Mouse (Mus musculus) midbrain, embryonic 13.5 days (tissue): ENCODE data around the gene Otub1. TPM values are rescaled to one million over a fixed set of nuclear protein-coding genes. Genes with fewer than 3 reads are reported as not detected.

Source experiments
- ATAC-seq: fragments of 200-750 bp; cut with Nextera tagmentation; 2 replicates; pipeline ENCODE4 v1.8.0; 2017; ENCODE audit warnings: mild to moderate bottlenecking, moderate TSS enrichment, moderate library complexity
- H3K27ac ChIP-seq: fragments of 300-500 bp; sonication (generic); 2 replicates; pipeline ENCODE4 v1.5.1; 2015; ENCODE audit warnings: inconsistent platforms, mild to moderate bottlenecking, moderate library complexity
- H3K27me3 ChIP-seq: fragments of 300-500 bp; sonication (generic); 2 replicates; pipeline ENCODE4 v1.6.1; 2015; ENCODE audit warnings: mild to moderate bottlenecking, inconsistent platforms
- H3K36me3 ChIP-seq: fragments of 300-500 bp; sonication (generic); 2 replicates; pipeline ENCODE4 v1.6.1; 2015; ENCODE audit warnings: mild to moderate bottlenecking, inconsistent platforms
- H3K4me1 ChIP-seq: fragments of 300-500 bp; sonication (generic); replicated peaks from 2 replicates; pipeline ENCODE4 v1.6.1; 2015; ENCODE audit warnings: inconsistent platforms
- H3K4me2 ChIP-seq: fragments of 300-500 bp; sonication (generic); replicated peaks from 2 replicates; pipeline ENCODE4 v1.6.1; 2015; ENCODE audit warnings: moderate library complexity, mild to moderate bottlenecking, inconsistent platforms
- H3K4me3 ChIP-seq: fragments of 300-500 bp; sonication (generic); replicated peaks from 2 replicates; pipeline ENCODE4 v1.5.1; 2015; ENCODE audit warnings: mild to moderate bottlenecking, inconsistent platforms
- H3K9ac ChIP-seq: fragments of 300-500 bp; sonication (generic); replicated peaks from 2 replicates; pipeline ENCODE4 v1.6.1; 2015; ENCODE audit warnings: mild to moderate bottlenecking, inconsistent platforms
- H3K9me3 ChIP-seq: fragments of 300-500 bp; sonication (generic); 2 replicates; pipeline ENCODE4 v1.6.1; 2016; ENCODE audit warnings: mild to moderate bottlenecking, inconsistent platforms
- WGBS: fragments of 180-500 bp; shearing (Covaris S2); methylation state at CpG from one replicate; pipeline ENCODE4 v1.1.7; 2015; 5-methylcytosine and 5-hydroxymethylcytosine counted together
- polyA plus RNA-seq: library from polyadenylated mRNA; unstranded; fragments of >200 nt; fragmentation: Nextera tagmentation; extraction: Ambion mirVana; gene quantifications from 2 replicates; pipeline ENCODE4 v1.2.1, GENCODE M21; 2015

Otub1 gene
- polyA plus RNA-seq, 1 experiment from 2014 or later: 247 TPM

- Histone ChIP-seq H3K27me3 (no peaks in the 10 kb centered on the region; the same call in 1 of the 2 replicates), H3K4me3 (no peak overlapping the region), H3K9ac (no peak overlapping the region), H3K4me2 (no peak overlapping the region), H3K4me1 (peaks cover 45% of the 10 kb centered on the region), H3K27ac (no peak overlapping the region), H3K9me3 (no peaks in the 10 kb centered on the region), H3K36me3 (peaks cover 70% of the 10 kb centered on the region)
- no peak for ATAC-seq
- WGBS: 71% methylated on average over 1 of the region's 1 CpGs
These were observed 5.7 kb downstream of the Otub1 start for GRCm38 (mm10) chr19:7200427-7200826.

GRCm38 (mm10) chr19:7199089-7199488 lies 7.0 kb downstream of the Otub1 start:
- no peak overlapping the region for H3K4me3 ChIP-seq
- 94% methylated on average over 13 of the region's 13 CpGs for WGBS
- peaks cover 68% of the 10 kb centered on the region for H3K36me3 ChIP-seq
- peaks cover 31% of the 10 kb centered on the region for H3K4me1 ChIP-seq
- no peak overlapping the region for H3K27ac ChIP-seq
- no peak overlapping the region for H3K9ac ChIP-seq
- no peak for ATAC-seq
- H3K9me3 ChIP-seq: no peaks in the 10 kb centered on the region
- H3K4me2 ChIP-seq: no peak overlapping the region
- H3K27me3 ChIP-seq: peaks cover 2% of the 10 kb centered on the region

GRCm38 (mm10) chr19:7197445-7197844 lies 8.7 kb downstream of the Otub1 start:
- peak; percentile 41 for ATAC-seq
- Histone ChIP-seq H3K27me3 (peaks cover 8% of the 10 kb centered on the region), H3K9me3 (no peaks in the 10 kb centered on the region), H3K4me1 (peaks cover 31% of the 10 kb centered on the region), H3K4me3 (no peak overlapping the region), H3K4me2 (no peak overlapping the region), H3K36me3 (peaks cover 52% of the 10 kb centered on the region), H3K27ac (no peak overlapping the region), H3K9ac (0 out of 2 replicates have a peak overlapping the region, but pooled peaks have one; percentile 4)
- 91% methylated on average over 9 of the region's 9 CpGs for WGBS

- Histone ChIP-seq H3K9ac (no peak overlapping the region), H3K27me3 (peaks cover 13% of the 10 kb centered on the region), H3K4me3 (no peak overlapping the region), H3K36me3 (peaks cover 49% of the 10 kb centered on the region), H3K4me2 (no peak overlapping the region), H3K9me3 (no peaks in the 10 kb centered on the region), H3K27ac (no peak overlapping the region), H3K4me1 (peaks cover 38% of the 10 kb centered on the region)
- ATAC-seq: peak; percentile 35
- 14% methylated on average over 17 of the region's 17 CpGs for WGBS
These were observed 9.3 kb downstream of the Otub1 start for GRCm38 (mm10) chr19:7196741-7197270.

- Histone ChIP-seq H3K4me1 (peaks cover 41% of the 10 kb centered on the region), H3K4me2 (no peak overlapping the region), H3K9ac (no peak overlapping the region), H3K36me3 (peaks cover 43% of the 10 kb centered on the region), H3K27me3 (peaks cover 17% of the 10 kb centered on the region), H3K9me3 (no peaks in the 10 kb centered on the region), H3K27ac (no peak overlapping the region), H3K4me3 (no peak overlapping the region)
- WGBS: 15% methylated on average over 33 of the region's 33 CpGs
- ATAC-seq: peak; percentile 19
These were observed 10.0 kb downstream of the Otub1 start for GRCm38 (mm10) chr19:7195900-7196728.

GRCm38 (mm10) chr19:7192561-7192967 lies 13.6 kb downstream of the Otub1 start:
- peaks cover 35% of the 10 kb centered on the region for H3K27me3 ChIP-seq
- no peak for ATAC-seq
- peaks cover 7% of the 10 kb centered on the region; the same call in 1 of the 2 replicates for H3K36me3 ChIP-seq
- no peak overlapping the region for H3K27ac ChIP-seq
- H3K9me3 ChIP-seq: no peaks in the 10 kb centered on the region
- H3K4me2 ChIP-seq: no peak overlapping the region
- H3K4me3 ChIP-seq: no peak overlapping the region
- peaks cover 57% of the 10 kb centered on the region for H3K4me1 ChIP-seq
- 0 out of 2 replicates have a peak overlapping the region, but pooled peaks have one; percentile 19 for H3K9ac ChIP-seq
- 34% methylated on average over 2 of the region's 2 CpGs for WGBS

GRCm38 (mm10) chr19:7191639-7192038 lies 14.5 kb downstream of the Otub1 start:
- Histone ChIP-seq H3K9ac (no peak overlapping the region), H3K36me3 (no peaks in the 10 kb centered on the region), H3K4me2 (no peak overlapping the region), H3K9me3 (no peaks in the 10 kb centered on the region), H3K27me3 (peaks cover 44% of the 10 kb centered on the region), H3K4me1 (peaks cover 53% of the 10 kb centered on the region), H3K4me3 (no peak overlapping the region), H3K27ac (no peak overlapping the region)
- WGBS: 38% methylated on average over 6 of the region's 6 CpGs
- ATAC-seq: no peak

- H3K4me1 ChIP-seq: peaks cover 53% of the 10 kb centered on the region
- H3K4me3 ChIP-seq: no peak overlapping the region
- WGBS: 44% methylated on average over 5 of the region's 5 CpGs
- no peaks in the 10 kb centered on the region for H3K36me3 ChIP-seq
- no peak overlapping the region for H3K4me2 ChIP-seq
- H3K9me3 ChIP-seq: no peaks in the 10 kb centered on the region
- peaks cover 50% of the 10 kb centered on the region for H3K27me3 ChIP-seq
- H3K9ac ChIP-seq: no peak overlapping the region
- no peak for ATAC-seq
- no peak overlapping the region for H3K27ac ChIP-seq
These were observed 15.1 kb downstream of the Otub1 start for GRCm38 (mm10) chr19:7190986-7191385.

GRCm38 (mm10) chr19:7189026-7189425 lies 17.1 kb downstream of the Otub1 start:
- 85% methylated on average over 4 of the region's 4 CpGs for WGBS
- Histone ChIP-seq H3K9ac (no peak overlapping the region), H3K36me3 (no peaks in the 10 kb centered on the region), H3K27me3 (peaks cover 61% of the 10 kb centered on the region), H3K4me1 (peaks cover 61% of the 10 kb centered on the region), H3K4me2 (no peak overlapping the region), H3K9me3 (no peaks in the 10 kb centered on the region), H3K27ac (no peak overlapping the region), H3K4me3 (no peak overlapping the region)
- ATAC-seq: no peak

- 66% methylated on average over 5 of the region's 5 CpGs for WGBS
- no peak overlapping the region for H3K4me3 ChIP-seq
- H3K36me3 ChIP-seq: no peaks in the 10 kb centered on the region
- H3K4me1 ChIP-seq: peaks cover 63% of the 10 kb centered on the region
- ATAC-seq: no peak
- H3K9me3 ChIP-seq: no peaks in the 10 kb centered on the region
- H3K4me2 ChIP-seq: no peak overlapping the region
- H3K27ac ChIP-seq: no peak overlapping the region
- H3K27me3 ChIP-seq: peaks cover 69% of the 10 kb centered on the region
- no peak overlapping the region for H3K9ac ChIP-seq
These were observed 19.0 kb downstream of the Otub1 start for GRCm38 (mm10) chr19:7187157-7187556.

- Histone ChIP-seq H3K27ac (no peak overlapping the region), H3K27me3 (peaks cover 68% of the 10 kb centered on the region), H3K9me3 (no peaks in the 10 kb centered on the region), H3K4me1 (peaks cover 66% of the 10 kb centered on the region), H3K9ac (peak overlapping the region; percentile 28; the same call in 1 of the 2 replicates), H3K4me2 (peak overlapping the region; percentile 4; the same call in 1 of the 2 replicates), H3K4me3 (no peak overlapping the region), H3K36me3 (no peaks in the 10 kb centered on the region)
- 6% methylated on average over 18 of the region's 18 CpGs for WGBS
- ATAC-seq: no peak
These were observed 20.3 kb downstream of the Otub1 start for GRCm38 (mm10) chr19:7185715-7186291.

GRCm38 (mm10) chr19:7185059-7185458 lies 21.1 kb downstream of the Otub1 start:
- Histone ChIP-seq H3K27me3 (peaks cover 72% of the 10 kb centered on the region), H3K27ac (no peak overlapping the region), H3K9ac (no peak overlapping the region), H3K4me1 (peaks cover 73% of the 10 kb centered on the region), H3K36me3 (no peaks in the 10 kb centered on the region), H3K4me3 (no peak overlapping the region), H3K9me3 (no peaks in the 10 kb centered on the region), H3K4me2 (no peak overlapping the region)
- no peak for ATAC-seq
- 41% methylated on average over 4 of the region's 4 CpGs for WGBS
